Mouse (Mus musculus): ENCODE measurements around the gene Ptges2.
A peak's percentile ranks its signal among the peaks of the same experiment; 100 is the strongest.

Ptges2 gene

DNA sequence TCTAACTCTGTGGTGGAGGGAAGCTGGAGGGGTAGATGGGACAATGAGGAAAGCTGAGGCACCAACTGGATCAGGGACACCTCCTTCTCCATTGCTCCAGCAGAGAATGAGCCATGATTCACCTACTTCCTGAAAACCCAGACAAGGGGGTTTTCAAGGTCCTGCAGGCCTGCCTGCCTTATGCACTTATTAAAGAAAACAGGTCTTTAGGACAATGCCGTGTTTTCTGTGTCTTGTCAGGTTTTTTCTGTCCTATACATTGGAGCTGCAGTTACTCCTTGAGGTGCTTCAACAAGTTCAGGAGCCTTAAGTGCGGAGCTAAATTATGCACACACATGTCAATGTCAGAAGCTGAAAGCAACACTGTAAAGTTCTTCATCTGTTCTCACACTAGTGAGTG is 45.9 kb downstream of the Ptges2 start:
- DNase-seq: no peak

DNA sequence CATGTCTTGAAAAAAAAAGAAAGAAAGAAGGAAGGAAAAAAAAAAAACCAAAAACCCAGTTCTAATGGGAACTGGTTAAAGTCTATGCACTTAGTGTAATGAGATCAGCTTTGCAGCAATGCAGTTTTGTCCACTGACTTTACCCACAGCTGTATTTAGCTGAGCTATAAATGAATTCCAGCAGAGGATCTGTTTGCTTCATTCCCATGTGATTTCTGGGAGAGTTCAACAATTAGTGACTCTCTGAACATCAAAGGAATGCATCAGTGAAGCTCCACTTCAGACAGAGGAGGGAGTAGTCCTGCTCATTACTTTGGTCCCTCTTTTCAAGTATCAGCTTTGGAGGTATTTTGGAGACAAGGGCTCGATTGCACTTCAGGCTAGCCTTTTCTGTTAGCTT is 49.8 kb downstream of the Ptges2 start:
- no peak for DNase-seq

DNA sequence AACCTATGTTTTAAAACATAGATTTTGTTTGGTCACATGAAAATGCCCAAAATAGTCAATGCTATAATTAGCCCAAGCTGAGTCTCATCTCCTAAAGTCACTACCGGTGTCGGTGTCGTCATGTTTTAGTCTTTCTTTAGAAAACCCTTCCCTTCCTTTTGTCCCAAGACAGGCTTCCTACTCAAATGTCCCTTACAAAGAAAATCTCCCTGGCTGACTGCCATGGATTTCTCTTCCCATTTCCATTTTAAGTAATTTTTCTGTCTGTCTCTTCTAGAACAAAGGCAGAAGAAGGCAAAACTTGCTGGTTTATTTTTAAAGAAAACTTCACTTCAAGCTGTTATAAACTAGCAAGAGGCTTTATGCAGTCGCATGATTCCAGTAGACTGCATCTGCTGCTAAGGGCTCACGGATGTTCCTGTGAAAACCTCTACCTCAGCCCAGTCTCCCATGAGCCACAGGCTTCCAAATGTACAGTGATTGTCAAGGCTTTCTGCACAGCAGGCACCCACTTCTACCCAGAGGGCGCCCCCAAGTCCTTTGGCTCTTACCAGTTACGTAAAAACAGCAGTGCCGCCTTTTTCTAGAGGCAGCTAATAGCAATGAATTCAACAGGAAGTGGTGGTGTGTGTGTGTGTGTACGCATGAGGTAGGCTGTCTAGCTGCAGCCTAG is 51.7 kb downstream of the Ptges2 start:
- no peak for DNase-seq

DNA sequence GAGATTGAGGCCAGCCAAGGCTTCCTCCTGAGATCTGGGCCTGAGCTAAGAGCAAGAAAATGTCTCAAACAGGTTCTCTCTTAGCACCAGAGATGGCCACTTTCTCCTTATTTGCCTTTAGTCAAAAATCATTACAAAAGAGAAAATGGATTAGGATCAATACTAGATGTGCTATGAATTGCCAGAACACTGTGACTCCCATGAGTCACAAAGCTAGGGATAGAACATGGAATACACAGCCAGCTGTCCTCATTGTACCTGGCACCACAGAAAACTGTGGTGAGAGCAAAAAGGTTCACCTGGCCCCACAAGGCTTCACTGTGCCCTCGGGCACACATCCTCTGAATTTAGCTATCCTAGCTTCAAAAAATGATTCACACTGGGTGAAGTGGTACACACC is 52.8 kb downstream of the Ptges2 start:
- DNase-seq: no peak

DNA sequence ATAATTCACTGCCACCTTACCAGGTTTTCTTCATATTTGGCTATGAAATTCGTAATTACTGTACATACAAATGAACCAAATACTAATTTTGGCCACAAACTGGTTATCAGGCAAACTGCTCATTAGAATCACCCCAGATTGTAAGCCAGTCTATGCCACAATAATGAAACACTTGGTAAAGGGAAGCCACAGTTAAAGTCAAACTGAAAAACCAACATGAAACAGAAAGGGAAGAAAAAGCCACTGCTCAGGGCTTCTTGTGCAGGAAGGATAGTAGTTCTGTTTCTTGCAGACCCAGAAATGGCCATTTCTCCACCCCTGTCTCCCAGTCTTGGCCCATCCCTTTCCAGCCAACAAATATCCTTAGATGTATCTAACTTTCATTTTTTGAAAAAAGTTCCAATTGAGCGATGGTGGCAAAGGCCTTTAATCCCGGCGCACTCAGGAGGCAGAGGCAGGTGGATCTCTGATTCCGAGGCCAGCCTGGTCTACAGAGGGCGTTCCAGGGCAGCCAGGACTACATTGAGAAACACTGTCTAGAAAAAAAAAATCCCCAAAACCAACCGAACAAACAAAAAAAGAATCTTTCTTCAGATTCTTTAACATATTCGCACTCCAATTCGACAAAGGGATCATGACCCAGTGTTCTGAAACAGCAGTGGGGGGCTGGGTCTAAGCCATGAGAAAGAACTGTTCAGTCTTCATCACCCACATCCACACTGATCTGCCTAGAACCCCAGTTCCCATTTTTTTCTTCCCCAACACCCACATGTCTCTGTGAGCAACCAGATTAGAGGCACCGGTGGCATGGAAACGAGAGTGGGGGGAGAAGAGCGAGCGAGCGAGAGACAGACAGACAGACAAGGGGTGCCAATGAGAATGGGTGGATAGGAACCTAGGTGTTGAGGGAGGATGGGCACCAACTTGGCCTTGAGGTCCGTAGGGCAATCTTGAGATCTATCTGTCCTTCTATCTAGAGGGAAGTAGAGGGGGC is 54.4 kb downstream of the Ptges2 start, which contains the start of gene Naif1:
Gene Naif1 (plus strand): TSS at position 697 of the 994 bp plus-strand sequence.
- DNase-seq: peak; percentile 57

DNA sequence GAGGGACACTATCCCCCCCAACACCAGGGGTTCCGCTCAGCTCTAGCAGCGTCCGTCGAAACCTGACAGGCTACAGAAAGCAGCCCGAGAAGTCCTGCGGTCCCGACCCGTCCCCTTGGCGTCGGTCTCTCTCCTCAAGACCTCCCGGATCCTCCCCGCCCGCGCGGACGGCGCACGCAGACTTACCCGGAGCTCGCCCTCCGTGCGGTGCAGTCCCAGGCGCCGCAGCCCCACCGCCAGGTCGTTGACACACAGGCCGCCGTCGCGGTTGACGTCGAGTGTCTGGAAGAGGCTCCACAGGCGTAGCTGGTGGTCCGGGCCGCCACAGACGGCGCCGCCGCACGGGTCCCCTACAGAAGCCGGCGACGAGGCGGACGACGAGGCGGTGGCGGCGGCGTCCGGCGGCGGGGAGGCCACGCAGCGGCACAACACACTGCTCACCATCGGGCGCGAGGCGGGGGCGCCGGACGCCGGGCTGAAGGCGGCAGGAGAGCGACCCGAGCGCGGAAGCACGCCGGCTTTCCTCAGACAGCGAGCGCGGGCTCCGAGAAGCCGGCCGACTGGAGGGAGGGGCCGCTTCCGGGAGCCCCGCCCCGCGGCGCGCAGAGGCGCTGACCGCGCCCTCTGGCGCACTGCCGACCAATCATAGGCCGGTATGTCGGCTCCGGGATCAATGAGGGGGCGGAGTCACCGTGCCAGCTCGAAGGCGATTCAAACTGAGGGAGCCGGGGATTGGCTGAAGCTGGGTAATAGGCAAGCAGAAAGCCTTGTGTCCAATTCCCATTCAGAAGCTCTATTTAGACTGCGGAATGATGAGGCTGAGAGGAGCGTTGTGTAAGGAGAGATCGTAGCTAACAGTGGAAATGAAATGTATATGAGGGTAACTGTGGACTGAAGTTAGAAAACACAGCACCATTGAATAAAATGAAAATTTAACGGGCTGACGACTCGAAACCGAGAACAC is 55.5 kb downstream of the Ptges2 start, which contains the start of gene Slc25a25:
Gene Slc25a25 (minus strand): TSS at position 565 of the 964 bp plus-strand sequence.
- DNase-seq: peak; percentile 98

DNA sequence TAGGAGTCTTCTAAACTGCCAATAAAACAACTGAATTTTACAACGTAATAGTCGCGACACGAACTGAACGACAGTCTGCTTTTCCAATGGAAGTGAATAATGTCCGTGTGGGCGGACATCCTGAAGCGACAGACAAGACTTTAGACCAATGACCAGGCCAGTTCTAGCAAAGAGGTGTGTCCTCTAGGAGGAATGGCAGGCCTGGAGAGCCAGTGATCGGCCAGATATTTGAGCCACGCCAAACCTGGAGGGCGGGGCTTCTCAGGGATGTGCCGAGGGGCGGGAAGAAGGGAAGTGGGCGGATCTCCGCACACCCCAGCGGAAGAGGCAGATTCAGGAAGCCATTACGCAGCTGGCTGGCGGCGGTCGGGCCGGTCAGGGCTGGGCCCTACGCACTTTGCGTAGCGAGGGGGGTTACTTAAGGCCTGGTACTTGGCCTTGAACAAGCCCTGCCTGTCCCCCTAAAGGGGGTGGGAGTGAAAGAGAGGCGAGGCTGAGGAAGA is 56.2 kb downstream of the Ptges2 start:
- DNase-seq: peak; percentile 99

DNA sequence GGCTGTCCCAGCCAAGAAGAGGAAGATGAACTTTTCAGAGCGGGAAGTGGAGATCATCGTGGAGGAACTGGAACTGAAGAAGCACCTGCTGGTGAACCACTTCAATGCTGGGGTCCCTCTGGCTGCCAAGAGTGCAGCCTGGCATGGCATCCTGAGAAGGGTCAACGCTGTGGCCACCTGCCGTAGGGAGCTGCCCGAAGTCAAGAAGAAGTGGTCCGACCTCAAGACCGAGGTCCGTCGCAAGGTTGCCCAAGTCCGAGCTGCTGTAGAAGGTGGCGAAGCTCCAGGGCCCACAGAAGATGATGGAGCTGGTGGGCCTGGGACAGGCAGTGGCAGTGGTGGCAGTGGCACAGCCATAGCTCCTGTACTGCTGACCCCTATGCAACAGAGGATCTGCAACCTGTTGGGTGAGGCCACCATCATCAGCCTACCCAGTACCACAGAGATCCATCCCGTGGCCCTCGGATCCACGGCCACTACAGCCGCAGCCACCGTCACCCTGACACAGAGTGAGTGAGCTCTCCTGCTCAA is 56.8 kb downstream of the Ptges2 start:
- DNase-seq: peak; percentile 82

DNA sequence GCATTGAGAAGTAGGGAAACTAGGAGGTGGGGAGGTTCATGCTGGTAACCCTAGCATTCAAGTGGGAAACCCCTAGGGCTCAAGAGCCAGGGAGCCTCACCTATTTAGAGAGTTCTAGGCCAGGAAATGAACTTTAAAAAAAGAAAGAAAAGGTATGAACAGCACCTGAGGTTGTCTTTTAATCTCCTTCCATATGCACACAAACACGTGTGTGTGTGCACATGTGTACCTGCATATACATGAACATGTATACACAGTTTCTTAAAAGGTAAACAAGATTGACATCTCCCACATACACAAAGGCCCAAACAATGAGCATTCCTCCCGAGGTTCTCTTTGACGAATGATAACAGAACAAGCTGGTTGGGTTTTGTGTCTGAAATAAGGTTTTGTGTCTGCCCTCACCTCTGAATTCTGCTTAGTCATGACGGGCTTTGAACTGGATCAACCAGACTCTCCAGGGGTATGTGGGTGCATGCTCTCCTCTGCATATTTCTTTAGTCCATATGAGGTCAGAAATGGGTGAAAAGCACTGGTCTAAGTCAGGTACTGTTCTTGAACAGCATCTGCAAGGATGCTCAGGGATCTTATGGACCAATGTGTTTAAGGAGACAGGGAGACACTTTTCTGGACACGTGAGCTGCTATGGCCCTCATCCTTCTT is 58.1 kb downstream of the Ptges2 start:
- DNase-seq: no peak

DNA sequence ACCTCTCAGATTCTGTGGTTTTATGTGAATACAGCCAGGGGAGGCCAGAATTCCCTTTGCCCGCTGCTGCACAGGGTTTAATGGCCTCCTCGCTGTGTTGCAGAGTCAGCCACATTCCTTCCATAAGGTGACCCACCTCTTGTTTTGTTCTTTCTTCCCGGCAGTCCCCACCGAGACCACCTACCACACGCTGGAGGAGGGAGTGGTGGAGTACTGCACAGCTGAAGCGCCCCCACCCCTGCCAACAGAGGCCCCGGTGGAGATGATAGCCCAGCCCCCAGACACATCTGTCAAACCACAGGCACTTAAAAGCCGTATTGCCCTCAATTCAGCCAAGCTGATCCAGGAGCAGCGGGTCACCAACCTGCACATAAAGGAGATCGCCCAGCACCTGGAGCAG is 58.9 kb downstream of the Ptges2 start:
- no peak for DNase-seq

DNA sequence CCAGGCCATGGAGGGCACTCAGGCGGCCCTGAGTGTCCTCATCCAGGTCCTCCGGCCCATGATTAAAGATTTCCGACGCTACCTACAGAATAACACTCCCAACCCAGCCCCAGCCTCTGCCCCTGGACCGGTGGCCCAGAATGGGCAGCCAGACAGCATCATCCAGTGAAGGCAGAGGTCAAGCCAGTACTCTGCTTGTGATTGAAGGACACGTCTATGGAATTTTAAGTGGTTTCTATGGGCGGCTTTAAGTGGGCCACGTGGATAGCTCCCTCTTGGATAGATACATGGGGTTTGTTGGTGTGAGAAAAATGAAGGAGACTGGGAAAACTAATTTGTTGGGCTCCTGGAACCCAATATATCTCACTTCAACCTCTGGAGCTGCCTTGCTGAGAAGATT is 59.4 kb downstream of the Ptges2 start:
- DNase-seq: no peak
